Mouse (Mus musculus): ENCODE results near the gene Ipo4.

DNA sequence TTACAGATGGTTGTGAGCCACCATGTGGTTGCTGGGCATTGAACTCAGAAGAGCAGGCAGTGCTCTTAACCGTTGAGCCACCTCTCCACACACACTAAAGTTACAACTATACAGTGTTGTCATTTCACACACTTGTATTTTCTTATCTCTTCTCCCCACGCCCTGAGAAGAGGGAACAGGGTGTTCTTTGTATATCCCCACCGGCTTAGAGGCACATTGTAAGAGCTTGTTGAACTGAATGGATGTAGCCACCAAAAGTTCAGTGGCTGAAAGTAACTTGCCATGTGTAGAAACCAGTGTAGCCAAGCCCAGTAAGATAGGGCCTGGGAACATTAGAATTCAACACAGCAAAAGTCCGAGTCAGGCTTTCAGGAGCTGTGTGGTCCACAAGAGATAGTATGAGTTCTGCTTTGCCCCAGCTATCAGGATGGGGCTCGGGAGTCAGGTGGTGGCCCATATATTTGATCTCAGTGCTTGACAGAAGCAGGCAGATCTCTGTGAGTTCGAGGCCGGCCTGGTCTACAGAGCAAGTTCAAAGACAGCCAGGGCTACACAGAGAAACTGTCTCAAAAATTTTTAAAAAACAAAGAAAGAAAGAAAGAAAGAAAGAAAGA is 21.1 kb downstream of the Ipo4 start:
- TF ChIP-seq CTCF (IDR thresholded peaks at IDR 0.05; ENCODE audit: insufficient read depth, low read depth, low read length): no peak
- no peak for TF ChIP-seq POLR2A (IDR thresholded peaks at IDR 0.05; ENCODE audit: insufficient read depth, low read depth, low read length)

Measured in olfactory bulb, adult 2 months (tissue).